Mouse (Mus musculus) liver, embryonic 11.5 days (tissue): ENCODE measurements around the gene 7530416G11Rik. TPM values are rescaled to one million over a fixed set of nuclear protein-coding genes. Genes with fewer than 3 reads are reported as not detected.

Experiments used
- ATAC-seq: fragments of 200-750 bp; cut with Nextera tagmentation; replicated peaks from 2 replicates; pipeline ENCODE4 v1.8.0; 2017; ENCODE audit warnings: moderate number of reproducible peaks, mild to moderate bottlenecking, moderate TSS enrichment, moderate library complexity; ENCODE audit not compliant: low FRiP score
- DNase-seq: peaks from one replicate; pipeline ENCODE4 v3.0.0-alpha.2; 2017; ENCODE audit warnings: low spot score
- H3K27ac ChIP-seq: fragments of 300-500 bp; sonication (generic); 2 replicates; pipeline ENCODE4 v1.5.1; 2014; ENCODE audit warnings: mild to moderate bottlenecking, low read depth, low read length, control low read depth
- H3K27me3 ChIP-seq: fragments of 300-500 bp; sonication (generic); replicated peaks from 2 replicates; pipeline ENCODE4 v1.6.1; 2014; ENCODE audit warnings: low read length, mixed read lengths; ENCODE audit not compliant: control insufficient read depth, insufficient read depth
- H3K36me3 ChIP-seq: fragments of 300-500 bp; sonication (generic); 2 replicates; pipeline ENCODE4 v1.6.1; 2014; ENCODE audit warnings: mild to moderate bottlenecking, low read length, moderate library complexity, mixed read lengths; ENCODE audit not compliant: control insufficient read depth, insufficient read depth
- H3K4me1 ChIP-seq: fragments of 300-500 bp; sonication (generic); replicated peaks from 2 replicates; pipeline ENCODE4 v1.6.1; 2014; ENCODE audit warnings: low read length, mixed read lengths; ENCODE audit not compliant: control insufficient read depth, insufficient read depth
- H3K4me2 ChIP-seq: fragments of 300-500 bp; sonication (generic); 2 replicates; pipeline ENCODE4 v1.6.1; 2014; ENCODE audit warnings: mild to moderate bottlenecking, control low read depth, moderate library complexity
- H3K4me3 ChIP-seq: fragments of 300-500 bp; sonication (generic); 2 replicates; pipeline ENCODE4 v1.5.1; 2014; ENCODE audit warnings: low read depth, low read length, control low read depth
- H3K9ac ChIP-seq: fragments of 300-500 bp; sonication (generic); 2 replicates; pipeline ENCODE4 v1.6.1; 2014; ENCODE audit warnings: low read depth, low read length, control low read depth
- H3K9me3 ChIP-seq: fragments of 300-500 bp; sonication (generic); 2 replicates; pipeline ENCODE4 v1.6.1; 2016; ENCODE audit warnings: low read length, inconsistent platforms, mixed read lengths; ENCODE audit not compliant: control insufficient read depth
- WGBS: fragments of 180-500 bp; shearing (Covaris S2); extraction: QIAGEN DNeasy Blood & Tissue Kit; methylation state at CpG from one replicate; pipeline ENCODE4 v1.1.7; 2014; 5-methylcytosine and 5-hydroxymethylcytosine counted together
- polyA plus RNA-seq: library from polyadenylated mRNA; unstranded; fragments of >200 nt; fragmentation: Nextera tagmentation; extraction: Ambion mirVana; gene quantifications from 2 replicates; pipeline ENCODE4 v1.2.1, GENCODE M21; 2014

The 7530416G11Rik gene
- polyA plus RNA-seq, 1 experiment from 2014 or later = not detected

DNA sequence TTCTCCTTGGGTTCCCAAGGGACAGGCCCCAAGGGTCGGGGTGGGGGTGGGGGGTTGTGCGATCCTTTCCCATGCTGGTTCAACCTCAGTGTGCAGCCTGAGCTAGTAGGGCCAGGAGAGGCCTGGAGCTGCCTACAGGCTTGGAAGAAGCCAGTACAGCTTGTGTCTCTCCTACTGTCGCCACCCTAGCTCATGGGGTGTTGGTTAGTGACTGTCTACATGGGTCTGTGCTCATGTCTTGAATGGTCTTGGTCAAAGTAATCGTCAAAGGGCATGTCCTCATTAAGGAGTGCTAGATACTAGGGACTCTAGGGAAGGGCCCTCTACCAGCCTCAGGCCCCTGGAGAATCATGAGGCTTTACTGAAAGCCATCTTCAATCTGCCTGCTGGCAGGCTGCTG lies 5.5 kb downstream of the 7530416G11Rik start:
- H3K9ac ChIP-seq = no peak overlapping the region
- H3K27me3 ChIP-seq = peaks cover 19% of the 10 kb centered on the region
- H3K4me1 ChIP-seq = no peaks in the 10 kb centered on the region
- no peaks in the 10 kb centered on the region for H3K9me3 ChIP-seq
- no peak overlapping the region for H3K4me3 ChIP-seq
- H3K4me2 ChIP-seq = no peak overlapping the region
- DNase-seq = no peak
- ATAC-seq = no peak
- no peaks in the 10 kb centered on the region for H3K36me3 ChIP-seq
- WGBS = 91% methylated on average over 4 of the region's 4 CpGs
- H3K27ac ChIP-seq = no peak overlapping the region

- Histone ChIP-seq H3K9me3 (no peaks in the 10 kb centered on the region), H3K27ac (no peak overlapping the region), H3K9ac (no peak overlapping the region), H3K4me1 (no peaks in the 10 kb centered on the region), H3K4me3 (no peak overlapping the region), H3K4me2 (no peak overlapping the region), H3K36me3 (no peaks in the 10 kb centered on the region), H3K27me3 (peaks cover 19% of the 10 kb centered on the region)
- no peak for DNase-seq
- WGBS = 10% methylated on average over 10 of the region's 11 CpGs
- ATAC-seq = no peak
These were observed 8.8 kb downstream of the 7530416G11Rik start for GRCm38 (mm10) chr15:85494163-85494621.

DNA sequence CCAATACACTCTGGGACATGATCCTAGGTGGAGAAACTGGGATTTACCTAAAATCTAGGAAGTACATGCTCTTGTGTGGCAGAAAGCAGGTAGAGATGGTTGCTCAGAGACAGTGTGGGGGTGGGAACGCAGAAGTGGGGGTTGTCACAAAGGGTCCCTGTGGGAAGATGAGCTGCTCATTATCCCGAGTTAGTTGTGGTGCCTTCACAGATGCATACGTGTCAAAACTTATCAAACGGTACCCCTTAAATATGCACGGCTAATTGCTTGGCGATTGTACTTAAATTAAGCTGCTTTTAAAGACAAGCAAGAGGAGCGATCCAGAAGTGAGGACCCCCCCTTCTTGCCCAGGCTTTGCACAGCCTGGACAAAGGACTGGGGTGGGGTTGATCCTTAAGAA lies 13.3 kb downstream of the 7530416G11Rik start:
- DNase-seq (no peak), ATAC-seq (no peak)
- H3K9ac ChIP-seq = no peak overlapping the region
- no peak overlapping the region for H3K27ac ChIP-seq
- H3K27me3 ChIP-seq = peaks cover 13% of the 10 kb centered on the region
- H3K9me3 ChIP-seq = no peaks in the 10 kb centered on the region
- H3K4me1 ChIP-seq = no peaks in the 10 kb centered on the region
- no peak overlapping the region for H3K4me2 ChIP-seq
- no peak overlapping the region for H3K4me3 ChIP-seq
- 76% methylated on average over 7 of the region's 7 CpGs for WGBS
- H3K36me3 ChIP-seq = no peaks in the 10 kb centered on the region

DNA sequence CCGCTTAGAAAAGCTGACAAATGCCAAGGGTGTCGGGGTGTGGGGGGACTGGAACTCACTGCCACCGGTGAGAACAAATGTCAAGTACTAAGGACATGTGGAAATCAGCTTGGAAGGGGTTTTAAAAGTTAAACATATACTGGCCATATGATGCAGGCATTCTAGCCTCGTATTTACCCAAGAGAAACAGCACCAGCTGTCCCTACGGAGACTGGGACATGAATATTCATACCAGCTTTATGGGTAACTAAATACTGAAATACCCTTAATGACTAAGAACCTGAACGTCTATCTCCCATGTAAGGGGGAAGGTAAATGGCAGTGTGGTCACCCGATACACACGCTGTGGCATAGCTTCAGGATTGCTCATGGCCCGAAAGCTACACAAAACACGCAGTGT lies 14.1 kb downstream of the 7530416G11Rik start:
- Histone ChIP-seq H3K4me2 (no peak overlapping the region), H3K4me3 (no peak overlapping the region), H3K4me1 (no peaks in the 10 kb centered on the region), H3K27me3 (peaks cover 6% of the 10 kb centered on the region), H3K9ac (no peak overlapping the region), H3K27ac (no peak overlapping the region), H3K36me3 (no peaks in the 10 kb centered on the region), H3K9me3 (no peaks in the 10 kb centered on the region)
- DNase-seq = no peak
- ATAC-seq = no peak
- 78% methylated on average over 10 of the region's 10 CpGs for WGBS

DNA sequence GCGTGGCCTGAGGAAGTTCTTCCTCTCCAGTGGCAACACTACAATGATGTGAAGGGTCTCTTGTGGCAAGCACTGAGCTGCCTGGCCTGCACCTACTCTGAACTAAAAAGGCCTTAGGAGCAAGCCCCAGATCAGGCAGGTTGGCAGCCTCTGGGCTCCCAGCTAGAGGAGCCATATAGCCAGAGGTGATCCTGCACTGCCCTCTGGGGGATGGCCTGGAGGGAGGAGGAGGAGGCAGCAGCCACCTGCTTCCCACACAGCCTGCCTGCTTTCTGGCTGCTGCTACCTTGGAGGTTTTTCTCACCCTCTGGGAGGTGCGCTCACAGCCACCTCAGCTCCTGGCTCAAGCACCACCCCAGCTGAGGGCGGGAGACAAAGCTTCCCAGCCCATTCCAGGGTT lies 22.4 kb downstream of the 7530416G11Rik start:
- Histone ChIP-seq H3K9ac (no peak overlapping the region), H3K4me2 (no peak overlapping the region), H3K4me3 (no peak overlapping the region), H3K36me3 (no peaks in the 10 kb centered on the region), H3K9me3 (no peaks in the 10 kb centered on the region), H3K27me3 (no peaks in the 10 kb centered on the region; the same call in 1 of the 2 replicates), H3K4me1 (no peaks in the 10 kb centered on the region), H3K27ac (no peak overlapping the region)
- WGBS = 42% methylated on average over 3 of the region's 3 CpGs
- DNase-seq = no peak
- ATAC-seq = no peak

DNA sequence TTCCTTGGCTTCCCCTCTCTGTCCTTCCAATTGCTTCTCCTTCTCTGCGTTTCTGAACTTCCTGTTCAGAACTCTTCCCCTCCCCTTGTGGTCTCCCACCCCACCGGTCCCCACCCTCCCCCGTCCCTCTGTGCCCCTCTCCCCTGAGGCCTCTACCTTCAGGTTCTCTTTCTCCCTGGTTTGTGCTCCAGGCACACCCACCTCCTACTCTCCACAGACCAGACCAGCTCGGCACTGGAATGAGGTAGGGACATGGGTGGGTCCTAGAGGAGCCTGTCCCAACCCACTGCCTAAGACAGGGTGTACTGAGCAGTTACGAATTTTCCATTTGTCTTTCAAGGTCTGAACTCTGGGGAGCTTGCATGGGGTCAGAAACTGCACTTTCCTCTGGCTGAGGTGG lies 23.1 kb downstream of the 7530416G11Rik start:
- DNase-seq (no peak), ATAC-seq (no peak)
- Histone ChIP-seq H3K4me1 (no peaks in the 10 kb centered on the region), H3K4me3 (no peak overlapping the region), H3K36me3 (no peaks in the 10 kb centered on the region), H3K9me3 (no peaks in the 10 kb centered on the region), H3K27ac (no peak overlapping the region), H3K4me2 (no peak overlapping the region), H3K27me3 (no peaks in the 10 kb centered on the region; the same call in 1 of the 2 replicates), H3K9ac (no peak overlapping the region)
- 48% methylated on average over 5 of the region's 5 CpGs for WGBS

DNA sequence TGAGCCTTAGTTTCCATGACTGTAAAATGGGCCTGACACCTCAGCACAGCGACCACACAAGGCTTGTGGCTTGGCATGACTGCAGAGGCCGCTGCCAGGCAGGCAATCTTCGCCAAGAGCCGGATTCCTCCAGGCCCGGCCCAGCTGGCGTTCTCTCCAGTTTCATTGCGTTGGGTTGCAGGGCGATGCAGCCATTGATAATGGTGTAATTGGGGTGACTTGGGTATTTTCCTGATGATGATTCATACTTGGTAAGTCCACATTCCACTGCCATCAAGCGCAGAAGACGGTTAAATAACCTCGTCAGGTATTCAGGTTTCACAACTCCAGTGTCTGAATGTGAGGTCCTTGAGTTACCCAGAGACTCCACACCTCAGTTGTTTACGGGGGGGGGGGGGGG lies 23.7 kb downstream of the 7530416G11Rik start:
- no peak overlapping the region for H3K27ac ChIP-seq
- no peaks in the 10 kb centered on the region for H3K9me3 ChIP-seq
- H3K36me3 ChIP-seq = no peaks in the 10 kb centered on the region
- no peak overlapping the region for H3K9ac ChIP-seq
- H3K4me1 ChIP-seq = no peaks in the 10 kb centered on the region
- DNase-seq = no peak
- no peaks in the 10 kb centered on the region; the same call in 1 of the 2 replicates for H3K27me3 ChIP-seq
- ATAC-seq = no peak
- no peak overlapping the region for H3K4me2 ChIP-seq
- no peak overlapping the region for H3K4me3 ChIP-seq
- 79% methylated on average over 11 of the region's 12 CpGs for WGBS

- Histone ChIP-seq H3K4me2 (no peak overlapping the region), H3K9ac (no peak overlapping the region), H3K4me3 (no peak overlapping the region), H3K36me3 (no peaks in the 10 kb centered on the region), H3K27me3 (no peaks in the 10 kb centered on the region), H3K9me3 (no peaks in the 10 kb centered on the region), H3K27ac (no peak overlapping the region), H3K4me1 (no peaks in the 10 kb centered on the region)
- WGBS = 10% methylated on average over 1 of the region's 1 CpGs
- DNase-seq = peak; percentile 63
- ATAC-seq = no peak
These were observed 25.4 kb downstream of the 7530416G11Rik start for GRCm38 (mm10) chr15:85477584-85477983.

- 65% methylated on average over 3 of the region's 3 CpGs for WGBS
- ATAC-seq (no peak), DNase-seq (no peak)
- no peak overlapping the region for H3K4me2 ChIP-seq
- H3K4me3 ChIP-seq = no peak overlapping the region
- no peak overlapping the region for H3K27ac ChIP-seq
- no peaks in the 10 kb centered on the region for H3K27me3 ChIP-seq
- H3K9me3 ChIP-seq = no peaks in the 10 kb centered on the region
- H3K4me1 ChIP-seq = no peaks in the 10 kb centered on the region
- H3K9ac ChIP-seq = no peak overlapping the region
- H3K36me3 ChIP-seq = no peaks in the 10 kb centered on the region
These were observed 28.3 kb downstream of the 7530416G11Rik start for GRCm38 (mm10) chr15:85474697-85475096.
